Mouse (Mus musculus): ENCODE measurements around the gene Akt2.

DNA sequence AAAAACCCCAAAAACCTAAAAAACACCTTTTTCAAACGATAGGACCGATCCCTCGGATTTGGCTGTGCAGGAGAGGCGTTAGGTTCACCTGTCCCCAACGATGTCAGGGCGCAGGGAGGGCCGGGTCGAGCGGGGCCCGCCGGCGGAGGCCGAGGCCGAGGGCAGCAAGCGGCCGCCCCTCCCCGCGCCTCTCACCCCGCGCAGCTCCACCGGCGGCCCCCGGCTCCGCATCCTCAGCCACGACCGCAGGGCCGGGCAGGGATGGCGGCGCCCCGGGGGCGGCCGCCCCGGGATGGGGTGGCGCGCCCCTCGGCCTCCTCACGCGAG is 82.8 kb downstream of the Akt2 start:
- TF ChIP-seq POLR2A (IDR thresholded peaks at IDR 0.05; ENCODE audit: borderline replicate concordance, extremely low read depth, low read depth, low read length) = no peak
- TF ChIP-seq CTCF (IDR thresholded peaks at IDR 0.05; ENCODE audit: insufficient read depth, low read length) = no peak

Measured in lung, adult 2 months (tissue).